Mouse (Mus musculus) heart, adult 11 months (tissue): ENCODE measurements around the gene Sipa1l2.
"Not testable (repeated sequence)": the region's sequence is repeated elsewhere in the genome, so short reads cannot be mapped to it uniquely, and the experiment has no call there.

ENCODE experiments used
- DNase-seq: peaks from one replicate; pipeline ENCODE4 v3.0.0; 2022

The Sipa1l2 gene

GRCm38 (mm10) chr8:125533709-125534108 lies 35.9 kb downstream of the Sipa1l2 start:
- DNase-seq, result peak; percentile 97

- DNase-seq, result peak; percentile 96
Observed at GRCm38 (mm10) chr8:125532953-125533352, 36.7 kb downstream of the Sipa1l2 start.

- DNase-seq, result peak; percentile 96
Observed at GRCm38 (mm10) chr8:125532177-125532576, 37.4 kb downstream of the Sipa1l2 start.

- peak; percentile 88 for DNase-seq
Observed at GRCm38 (mm10) chr8:125531640-125532039, 38.0 kb downstream of the Sipa1l2 start.

- peak; percentile 87 for DNase-seq
Observed at GRCm38 (mm10) chr8:125531088-125531438, 38.5 kb downstream of the Sipa1l2 start.

GRCm38 (mm10) chr8:125530187-125531087 lies 39.2 kb downstream of the Sipa1l2 start:
- peak; percentile 91 for DNase-seq

- peak; percentile 89 for DNase-seq
Observed at GRCm38 (mm10) chr8:125529019-125529418, 40.6 kb downstream of the Sipa1l2 start.

GRCm38 (mm10) chr8:125527941-125528340 lies 41.7 kb downstream of the Sipa1l2 start:
- DNase-seq, result peak; percentile 96

GRCm38 (mm10) chr8:125526999-125527398 lies 42.6 kb downstream of the Sipa1l2 start:
- no peak for DNase-seq

- no peak for DNase-seq
Observed at GRCm38 (mm10) chr8:125526582-125526981, 43.0 kb downstream of the Sipa1l2 start.

- DNase-seq, result no peak
Observed at GRCm38 (mm10) chr8:125524479-125524878, 45.1 kb downstream of the Sipa1l2 start.

GRCm38 (mm10) chr8:125523213-125523612 lies 46.4 kb downstream of the Sipa1l2 start:
- peak; percentile 95 for DNase-seq

GRCm38 (mm10) chr8:125522151-125522550 lies 47.5 kb downstream of the Sipa1l2 start:
- no peak for DNase-seq

GRCm38 (mm10) chr8:125521087-125521486 lies 48.5 kb downstream of the Sipa1l2 start:
- DNase-seq, result peak; percentile 89

- not testable (repeated sequence) for DNase-seq
Observed at GRCm38 (mm10) chr8:125520308-125520707, 49.3 kb downstream of the Sipa1l2 start.

GRCm38 (mm10) chr8:125518951-125519350 lies 50.7 kb downstream of the Sipa1l2 start:
- DNase-seq, result no peak

- DNase-seq, result peak; percentile 99
Observed at GRCm38 (mm10) chr8:125518301-125518700, 51.3 kb downstream of the Sipa1l2 start.

- no peak for DNase-seq
Observed at GRCm38 (mm10) chr8:125517397-125517796, 52.2 kb downstream of the Sipa1l2 start.

GRCm38 (mm10) chr8:125516115-125516905 lies 53.3 kb downstream of the Sipa1l2 start:
- DNase-seq, result no peak

GRCm38 (mm10) chr8:125515665-125516064 lies 53.9 kb downstream of the Sipa1l2 start:
- peak; percentile 93 for DNase-seq

- peak; percentile 97 for DNase-seq
Observed at GRCm38 (mm10) chr8:125513935-125514334, 55.7 kb downstream of the Sipa1l2 start.

GRCm38 (mm10) chr8:125513242-125513866 lies 56.3 kb downstream of the Sipa1l2 start:
- peak; percentile 92 for DNase-seq

- DNase-seq, result peak; percentile 91
Observed at GRCm38 (mm10) chr8:125512561-125512960, 57.0 kb downstream of the Sipa1l2 start.
